Mouse (Mus musculus) myocyte (in vitro differentiated cells): ENCODE results near the gene Cps1. TPM values are rescaled to one million over a fixed set of nuclear protein-coding genes. Genes with fewer than 3 reads are reported as not detected.

Experiments used
- H3K27me3 ChIP-seq: one replicate; pipeline ENCODE4 v1.6.1; 2011; ENCODE audit not compliant: control insufficient read depth, insufficient read depth, insufficient read length
- H3K36me3 ChIP-seq: one replicate; pipeline ENCODE4 v1.6.1; 2011; ENCODE audit not compliant: control insufficient read depth, insufficient read depth
- H3K4me2 ChIP-seq: one replicate; pipeline ENCODE4 v1.6.1; 2011; ENCODE audit warnings: low read depth, control low read depth
- H3K4me3 ChIP-seq: one replicate; pipeline ENCODE4 v1.5.1; 2011; ENCODE audit warnings: mild to moderate bottlenecking, control low read depth, moderate library complexity
- H3K79me2 ChIP-seq: one replicate; pipeline ENCODE4 v1.6.1; 2011; ENCODE audit not compliant: control insufficient read depth, insufficient read depth
- H3ac ChIP-seq: one replicate; pipeline ENCODE4 v1.6.1; 2011; ENCODE audit not compliant: control insufficient read depth, insufficient read length
- CEBPB ChIP-seq: IDR thresholded peaks from 2 replicates; pipeline ENCODE4 v1.6.1; 2011; ENCODE audit warnings: mild to moderate bottlenecking, moderate library complexity; ENCODE audit not compliant: poor library complexity, insufficient read depth, severe bottlenecking
- E2F4 ChIP-seq: IDR thresholded peaks from one replicate; pipeline ENCODE4 v1.6.1; 2011; ENCODE audit warnings: mild to moderate bottlenecking, control low read depth, moderate library complexity; ENCODE audit not compliant: insufficient read depth
- MAX ChIP-seq: IDR thresholded peaks from one replicate; pipeline ENCODE4 v1.6.1; 2011; ENCODE audit warnings: low read depth, mild to moderate bottlenecking, control low read depth
- MYOD1 ChIP-seq, 3 experiments: IDR thresholded peaks; one replicate each; pipeline ENCODE4 v1.6.1; 2011; ENCODE audit warnings: control low read depth in 2 of 3, low read depth in 2 of 3, mild to moderate bottlenecking in 2 of 3, moderate library complexity in 1 of 3; ENCODE audit not compliant: insufficient read length in 2 of 3, control insufficient read depth in 1 of 3
- MYOG ChIP-seq, 3 experiments: IDR thresholded peaks; one replicate each; pipeline ENCODE4 v1.6.1; 2011; ENCODE audit warnings: control low read depth in 2 of 3, low read depth in 2 of 3, mild to moderate bottlenecking in 2 of 3; ENCODE audit not compliant: insufficient read length in 2 of 3, control insufficient read depth in 1 of 3, insufficient read depth in 1 of 3
- POLR2A ChIP-seq: IDR thresholded peaks from one replicate; pipeline ENCODE4 v1.6.1; 2011; ENCODE audit warnings: low read depth, mild to moderate bottlenecking, control low read depth, moderate library complexity; ENCODE audit not compliant: insufficient read length
- POLR2AphosphoS2 ChIP-seq: IDR thresholded peaks from one replicate; pipeline ENCODE4 v1.6.1; 2011; ENCODE audit warnings: low read depth, control low read depth; ENCODE audit not compliant: insufficient read length
- REST ChIP-seq: IDR thresholded peaks from one replicate; pipeline ENCODE4 v1.6.1; 2011; ENCODE audit warnings: mild to moderate bottlenecking, control low read depth, moderate library complexity; ENCODE audit not compliant: insufficient read depth, insufficient read length
- SRF ChIP-seq: IDR thresholded peaks from one replicate; pipeline ENCODE4 v1.6.1; 2011; ENCODE audit warnings: low read depth; ENCODE audit not compliant: control insufficient read depth, insufficient read length
- TCF12 ChIP-seq: IDR thresholded peaks from one replicate; pipeline ENCODE4 v1.6.1; 2011; ENCODE audit warnings: mild to moderate bottlenecking, control low read depth; ENCODE audit not compliant: poor library complexity, insufficient read depth, severe bottlenecking
- TCF3 ChIP-seq: IDR thresholded peaks from one replicate; pipeline ENCODE4 v1.6.1; 2011; ENCODE audit warnings: low read depth, control low read depth; ENCODE audit not compliant: insufficient read length
- USF1 ChIP-seq: IDR thresholded peaks from one replicate; pipeline ENCODE4 v1.6.1; 2011; ENCODE audit warnings: low read depth, mild to moderate bottlenecking, control low read depth, moderate library complexity
- polyA plus RNA-seq: library from polyadenylated mRNA; unstranded; fragments of >200 nt; fragmentation: generic; extraction: Trizol; gene quantifications from one replicate; pipeline ENCODE4 v1.2.1, GENCODE M21; 2012; ENCODE audit warnings: missing spikeins

Gene Cps1
- polyA plus RNA-seq, 1 experiment, result 0.02 TPM

- H3K36me3 ChIP-seq, result no peaks in the 10 kb centered on the region
- no peak overlapping the region for H3K4me3 ChIP-seq
Measured at GRCm38 (mm10) chr1:67167283-67167682, 44.5 kb downstream of the Cps1 start.

GRCm38 (mm10) chr1:67181165-67181564 lies 58.3 kb downstream of the Cps1 start:
- H3K4me2 ChIP-seq, result no peak overlapping the region
- H3K79me2 ChIP-seq, result no peaks in the 10 kb centered on the region
- TF ChIP-seq MAX, result no peak
- no peak for TF ChIP-seq E2F4
- no peak for TF ChIP-seq USF1
- no peak for TF ChIP-seq REST
- no peak for TF ChIP-seq POLR2AphosphoS2
- no peak for TF ChIP-seq POLR2A
- TF ChIP-seq MYOD1 (IDR thresholded peaks at IDR 0.05; ENCODE audit: control insufficient read depth in 1 of 3, insufficient read length in 2 of 3, low read depth in 2 of 3), result no peak
- TF ChIP-seq TCF3, result no peak
- TF ChIP-seq CEBPB, result no peak
- no peaks in the 10 kb centered on the region for H3K27me3 ChIP-seq
- no peak overlapping the region for H3K4me3 ChIP-seq
- H3ac ChIP-seq, result no peak overlapping the region
- H3K36me3 ChIP-seq, result no peaks in the 10 kb centered on the region

More at GRCm38 (mm10) chr1:67167283-67167682, 44.5 kb downstream of the Cps1 start:
- Histone ChIP-seq H3K4me2 (no peak overlapping the region), H3K27me3 (no peaks in the 10 kb centered on the region), H3ac (no peak overlapping the region), H3K79me2 (no peaks in the 10 kb centered on the region)
- TF ChIP-seq TCF12, result no peak
- no peak for TF ChIP-seq USF1
- TF ChIP-seq CEBPB, result no peak
- no peak for TF ChIP-seq MAX
- no peak for TF ChIP-seq SRF
- TF ChIP-seq POLR2AphosphoS2, result no peak

- TF ChIP-seq MYOD1 (IDR thresholded peaks at IDR 0.05; ENCODE audit: control insufficient read depth in 1 of 3, insufficient read length in 2 of 3, low read depth in 2 of 3) (no peak), TCF3 (no peak), E2F4 (no peak), SRF (no peak), CEBPB (no peak)
- H3K79me2 ChIP-seq, result no peaks in the 10 kb centered on the region
- no peak overlapping the region for H3K4me2 ChIP-seq
- H3ac ChIP-seq, result no peak overlapping the region
- H3K27me3 ChIP-seq, result no peaks in the 10 kb centered on the region
- H3K4me3 ChIP-seq, result no peak overlapping the region
- no peaks in the 10 kb centered on the region for H3K36me3 ChIP-seq
Measured at GRCm38 (mm10) chr1:67182201-67182600, 59.4 kb downstream of the Cps1 start.

GRCm38 (mm10) chr1:67183532-67183931 lies 60.7 kb downstream of the Cps1 start:
- TF ChIP-seq POLR2AphosphoS2, result no peak
- TF ChIP-seq SRF, result no peak
- no peak for TF ChIP-seq TCF3
- TF ChIP-seq USF1, result no peak
- TF ChIP-seq CEBPB, result no peak
- TF ChIP-seq MAX, result no peak
- no peak for TF ChIP-seq E2F4
- TF ChIP-seq REST, result no peak
- TF ChIP-seq TCF12, result no peak
- no peak for TF ChIP-seq MYOD1 (IDR thresholded peaks at IDR 0.05; ENCODE audit: control insufficient read depth in 1 of 3, insufficient read length in 2 of 3, low read depth in 2 of 3)
- no peak for TF ChIP-seq MYOG (IDR thresholded peaks at IDR 0.05; ENCODE audit: control insufficient read depth in 1 of 3, insufficient read depth in 1 of 3, insufficient read length in 2 of 3, low read depth in 2 of 3)
- no peak for TF ChIP-seq POLR2A
- Histone ChIP-seq H3K79me2 (no peaks in the 10 kb centered on the region), H3K4me3 (no peak overlapping the region), H3K27me3 (no peaks in the 10 kb centered on the region), H3K36me3 (no peaks in the 10 kb centered on the region), H3ac (no peak overlapping the region), H3K4me2 (no peak overlapping the region)

GRCm38 (mm10) chr1:67184134-67184533 lies 61.3 kb downstream of the Cps1 start:
- Histone ChIP-seq H3ac (no peak overlapping the region), H3K4me3 (no peak overlapping the region), H3K79me2 (no peaks in the 10 kb centered on the region), H3K27me3 (no peaks in the 10 kb centered on the region), H3K36me3 (no peaks in the 10 kb centered on the region), H3K4me2 (no peak overlapping the region)
- TF ChIP-seq USF1, result no peak
- no peak for TF ChIP-seq E2F4
- TF ChIP-seq POLR2AphosphoS2, result no peak
- no peak for TF ChIP-seq MYOG (IDR thresholded peaks at IDR 0.05; ENCODE audit: control insufficient read depth in 1 of 3, insufficient read depth in 1 of 3, insufficient read length in 2 of 3, low read depth in 2 of 3)
- no peak for TF ChIP-seq SRF
- TF ChIP-seq MAX, result no peak
- TF ChIP-seq CEBPB, result no peak
- no peak for TF ChIP-seq POLR2A
- TF ChIP-seq REST, result no peak
- TF ChIP-seq MYOD1 (IDR thresholded peaks at IDR 0.05; ENCODE audit: control insufficient read depth in 1 of 3, insufficient read length in 2 of 3, low read depth in 2 of 3), result no peak
- no peak for TF ChIP-seq TCF3
- no peak for TF ChIP-seq TCF12

- no peak overlapping the region for H3ac ChIP-seq
- H3K79me2 ChIP-seq, result no peaks in the 10 kb centered on the region
- no peak overlapping the region for H3K4me3 ChIP-seq
- no peaks in the 10 kb centered on the region for H3K36me3 ChIP-seq
- H3K4me2 ChIP-seq, result no peak overlapping the region
- TF ChIP-seq POLR2A (no peak), POLR2AphosphoS2 (no peak), TCF12 (no peak), MYOD1 (IDR thresholded peaks at IDR 0.05; ENCODE audit: control insufficient read depth in 1 of 3, insufficient read length in 2 of 3, low read depth in 2 of 3) (no peak), MAX (no peak), SRF (no peak), E2F4 (no peak), TCF3 (no peak), CEBPB (no peak), USF1 (no peak), MYOG (IDR thresholded peaks at IDR 0.05; ENCODE audit: control insufficient read depth in 1 of 3, insufficient read depth in 1 of 3, insufficient read length in 2 of 3, low read depth in 2 of 3) (no peak), REST (no peak)
- no peaks in the 10 kb centered on the region for H3K27me3 ChIP-seq
Measured at GRCm38 (mm10) chr1:67197335-67197734, 74.5 kb downstream of the Cps1 start.
